ENCODE assay signal across 14 mouse cellular contexts in the genomic region with DNA sequence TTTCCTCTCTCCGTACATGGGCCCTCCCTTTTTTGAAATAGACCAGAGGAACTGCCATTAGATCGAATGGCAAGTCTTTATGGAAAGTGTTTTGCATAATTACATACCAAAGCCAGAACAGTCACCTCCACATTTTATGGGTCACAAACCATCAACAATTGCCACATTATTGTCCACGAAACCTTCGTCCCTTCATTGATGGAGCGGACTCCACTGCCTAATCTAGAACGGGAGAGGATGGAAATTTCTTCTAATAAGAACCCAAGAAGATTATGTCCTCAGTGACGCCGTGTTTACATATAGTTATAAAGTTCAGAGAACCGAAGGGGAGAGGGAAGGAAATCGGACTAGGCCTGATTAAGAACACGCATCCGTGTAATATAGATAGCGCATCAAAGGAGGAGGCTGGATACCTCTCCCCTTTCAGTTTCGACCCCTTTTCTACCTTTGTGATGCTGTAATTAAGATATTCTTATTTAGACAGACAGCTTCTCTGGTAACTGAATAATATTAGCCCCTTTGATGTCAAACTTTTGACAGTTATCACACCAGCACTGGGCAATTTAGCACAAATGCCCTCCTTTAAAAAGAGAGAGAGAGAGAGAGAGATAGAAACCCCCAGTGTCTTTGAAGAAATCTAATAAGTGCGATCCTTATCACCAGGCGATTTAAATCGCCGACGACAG. TPM values are rescaled to one million over a fixed set of nuclear protein-coding genes. Genes with fewer than 3 reads are reported as not detected.
DNase-seq lines count a peak whose midpoint lies in the region; ATAC-seq and TF ChIP-seq lines count a peak whose summit lies in the region.
"Had no signal": no experiment of that assay in that cellular context is flagged by ENCODE, and none has a peak within 500 bp of the region (broad histone marks: within the 10 kb centered on the region; RNA-seq: fewer than 3 reads in every experiment).

No protein-coding gene starts in this region.

- ATAC-seq in embryonic facial prominence, embryonic 12.5 days (ENCODE audit: insufficient number of reproducible peaks, insufficient read depth, low FRiP score, low TSS enrichment): no peak
- ATAC-seq in hindbrain, embryonic 13.5 days (ENCODE audit: low FRiP score): no peak
- ATAC-seq in midbrain, postnatal 0 days (ENCODE audit: low FRiP score): no peak

- no peaks in the 10 kb centered on the region for H3K9me3 ChIP-seq in embryonic facial prominence, embryonic 12.5 days
- H3K9me3 ChIP-seq in hindbrain, embryonic 13.5 days: no peaks in the 10 kb centered on the region
- no peaks in the 10 kb centered on the region for H3K9me3 ChIP-seq in midbrain, postnatal 0 days (ENCODE audit: low read length)

- peak; percentile 85 for DNase-seq in Muller cell, postnatal 12 days (ENCODE audit: inconsistent ontology term)
- DNase-seq in midbrain, postnatal 0 days (ENCODE audit: low spot score): no peak
- DNase-seq in heart, adult 2 months: no peak
- DNase-seq in kidney, adult 8-10 months: no peak
- DNase-seq in kidney, postnatal 4 days: no peak
- no peak for DNase-seq in MN1 (ENCODE audit: low spot score)
- DNase-seq: heart, postnatal 36 days; kidney, postnatal 25 days; lung, postnatal 14 days; thymus, adult 2 months had no signal

- H3K36me3 ChIP-seq in embryonic facial prominence, embryonic 12.5 days: no peaks in the 10 kb centered on the region
- no peaks in the 10 kb centered on the region for H3K36me3 ChIP-seq in hindbrain, embryonic 13.5 days
- no peaks in the 10 kb centered on the region for H3K36me3 ChIP-seq in midbrain, postnatal 0 days (ENCODE audit: insufficient read depth, low read length)
- H3K36me3 ChIP-seq in heart, adult 2 months (ENCODE audit: control insufficient read depth, insufficient read depth, low read length): no peaks in the 10 kb centered on the region

- H3K4me2 ChIP-seq in embryonic facial prominence, embryonic 12.5 days (replicated peaks): 0 out of 2 replicates have a peak overlapping the region, but pooled peaks have one; percentile 80
- H3K4me2 ChIP-seq in hindbrain, embryonic 13.5 days: peak overlapping the region; percentile 60
- H3K4me2 ChIP-seq in midbrain, postnatal 0 days (ENCODE audit: low read depth, low read length, poor library complexity, severe bottlenecking): no peak overlapping the region

- intact Hi-C loops in heart, adult 2 months (cut with DNase I): loop anchor here (5.0 to 10.0 kb wide), 4 partner anchors 38 to 1355 kb away; a partner anchor contains a TSS

- no peak for TF ChIP-seq CTCF in midbrain, postnatal 0 days (IDR thresholded peaks at IDR 0.05)
- no peak for TF ChIP-seq CTCF in heart, adult 2 months (IDR thresholded peaks at IDR 0.05)

- H3K9ac ChIP-seq in embryonic facial prominence, embryonic 12.5 days: no peak overlapping the region
- no peak overlapping the region for H3K9ac ChIP-seq in hindbrain, embryonic 13.5 days
- no peak overlapping the region for H3K9ac ChIP-seq in midbrain, postnatal 0 days (replicated peaks; ENCODE audit: low read length, poor library complexity, severe bottlenecking)
- H3K9ac ChIP-seq in heart, adult 2 months (ENCODE audit: low read depth, low read length): no peak overlapping the region

- peaks cover 69% of the 10 kb centered on the region for H3K27me3 ChIP-seq in embryonic facial prominence, embryonic 12.5 days
- peaks cover 93% of the 10 kb centered on the region for H3K27me3 ChIP-seq in hindbrain, embryonic 13.5 days
- peaks cover 55% of the 10 kb centered on the region for H3K27me3 ChIP-seq in midbrain, postnatal 0 days (ENCODE audit: insufficient read depth, low read length)
- peaks cover 13% of the 10 kb centered on the region for H3K27me3 ChIP-seq in heart, adult 2 months (ENCODE audit: control insufficient read depth, insufficient read depth, low read length)

- H3K4me3 ChIP-seq in embryonic facial prominence, embryonic 12.5 days: 0 out of 2 replicates have a peak overlapping the region, but pooled peaks have one; percentile 7
- no peak overlapping the region for H3K4me3 ChIP-seq in hindbrain, embryonic 13.5 days
- H3K4me3 ChIP-seq in midbrain, postnatal 0 days (ENCODE audit: low read depth, low read length): no peak overlapping the region
- H3K4me3 ChIP-seq in heart, adult 2 months: no peak overlapping the region
- H3K4me3 ChIP-seq: left cerebral cortex, adult 2 months had no signal

- TF ChIP-seq POLR2A in heart, adult 2 months (IDR thresholded peaks at IDR 0.05; ENCODE audit: insufficient read depth, low read depth, low read length): no peak

- H3K79me2 ChIP-seq in heart, adult 2 months (replicated peaks; ENCODE audit: control insufficient read depth, insufficient read depth, low read length): no peaks in the 10 kb centered on the region

- WGBS in embryonic facial prominence, embryonic 12.5 days: 7% methylated on average over 19 of the region's 19 CpGs
- 6% methylated on average over 19 of the region's 19 CpGs for WGBS in hindbrain, embryonic 13.5 days
- 11% methylated on average over 19 of the region's 19 CpGs for WGBS in midbrain, postnatal 0 days
- 40% methylated on average over 19 of the region's 19 CpGs for WGBS in heart, adult 2 months

- H3K4me1 ChIP-seq in embryonic facial prominence, embryonic 12.5 days: peaks cover 23% of the 10 kb centered on the region
- peaks cover 42% of the 10 kb centered on the region for H3K4me1 ChIP-seq in hindbrain, embryonic 13.5 days (replicated peaks)
- no peaks in the 10 kb centered on the region for H3K4me1 ChIP-seq in midbrain, postnatal 0 days (ENCODE audit: insufficient read depth, low read length)
- no peaks in the 10 kb centered on the region for H3K4me1 ChIP-seq in heart, adult 2 months (ENCODE audit: control insufficient read depth, insufficient read depth, low read length)

- no peak overlapping the region for H3K27ac ChIP-seq in embryonic facial prominence, embryonic 12.5 days
- peak overlapping the region; percentile 85 for H3K27ac ChIP-seq in hindbrain, embryonic 13.5 days
- H3K27ac ChIP-seq in midbrain, postnatal 0 days (ENCODE audit: low read depth, low read length): peak overlapping the region; percentile 57; the same call in 1 of the 2 replicates
- no peak overlapping the region for H3K27ac ChIP-seq in heart, adult 2 months
- H3K27ac ChIP-seq: left cerebral cortex, adult 2 months had no signal

- no peak for TF ChIP-seq EP300 in heart, adult 2 months (IDR thresholded peaks at IDR 0.05; ENCODE audit: insufficient read depth, low read depth, low read length)

RNA-seq across cellular contexts. Expression of a gene that starts 36.9 kb away (rescaled TPM):
- polyA plus RNA-seq in embryonic facial prominence, embryonic 12.5 days (2016; fragmentation: Nextera tagmentation; extraction: Ambion mirVana): 96.9 and 99.0 TPM in 2 replicates
- polyA plus RNA-seq in hindbrain, embryonic 13.5 days (2015; fragmentation: Nextera tagmentation; extraction: Ambion mirVana): 118 and 134 TPM in 2 replicates
- 38.9 and 43.2 TPM in 2 replicates for total RNA-seq in midbrain, postnatal 0 days (2014; rRNA removed)
- polyA plus RNA-seq in midbrain, postnatal 0 days (2015; fragmentation: Nextera tagmentation; extraction: Ambion mirVana): 65.4 and 81.6 TPM in 2 replicates
- 10 to 100 TPM; 16.4 to 18.8 TPM for total RNA-seq in heart, adult 2 months (2021)
- polyA plus RNA-seq in heart, adult 2 months (2012; rRNA removed): 22.9 and 39.3 TPM in 2 replicates
- total RNA-seq: granulocyte monocyte progenitor cell, adult 5-6 weeks had no signal

Comparison
In these comparisons a context has a peak if more than half of its experiments do, and no peak if none do; other contexts are left out.
1. H3K27ac ChIP-seq: peak in hindbrain, embryonic 13.5 days (single experiment) and midbrain, postnatal 0 days (single experiment); none in embryonic facial prominence, embryonic 12.5 days (single experiment) and heart, adult 2 months (single experiment).